Mouse (Mus musculus): Measurements from ENCODE around the gene Golph3l. TPM values are rescaled to one million over a fixed set of nuclear protein-coding genes. Genes with fewer than 3 reads are reported as not detected.

The Golph3l gene
- polyA plus RNA-seq, 1 experiment from 2014 or later, result 31.1 TPM

DNA sequence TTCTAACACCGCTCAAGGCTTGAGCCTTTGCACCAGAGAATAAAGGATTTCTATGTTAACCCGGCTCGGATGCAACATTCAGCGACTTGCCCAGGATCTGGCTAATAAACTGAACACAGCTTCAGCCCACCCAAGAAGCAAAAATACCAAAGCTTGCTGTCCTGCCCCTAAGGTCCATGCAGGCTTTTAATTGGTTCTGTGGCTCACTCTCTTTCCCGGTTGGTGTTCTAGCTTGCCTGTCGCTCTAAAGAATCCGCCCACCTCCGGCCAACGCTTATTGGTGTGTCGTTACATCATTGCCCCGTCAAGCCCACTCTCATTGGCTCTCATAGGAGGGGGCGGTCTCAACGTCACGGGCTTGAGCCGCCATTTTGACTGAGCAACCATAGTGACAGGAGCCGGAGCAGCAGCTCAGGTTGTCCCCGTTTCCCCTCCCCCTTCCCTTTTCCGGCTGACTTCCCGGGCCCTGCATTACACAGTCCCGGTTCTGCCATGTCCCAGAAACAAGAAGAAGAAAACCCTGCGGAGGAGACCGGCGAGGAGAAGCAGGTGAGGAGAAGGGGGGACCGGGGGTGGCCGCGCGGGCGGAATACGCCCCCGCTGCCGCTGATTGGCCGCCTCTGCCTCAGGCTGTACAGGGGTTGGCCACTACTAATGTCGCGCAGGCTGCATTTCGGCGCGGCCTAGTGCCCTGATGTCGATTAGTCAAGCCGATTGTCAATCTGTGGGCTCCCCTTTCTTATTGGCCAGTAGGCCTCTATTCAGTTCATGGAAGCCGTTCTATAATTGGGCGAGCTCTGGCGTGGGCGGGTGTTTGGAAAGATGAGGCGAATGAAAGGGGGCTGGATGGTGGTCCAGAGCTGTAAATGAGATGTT lies 36.1 kb downstream of the Golph3l start, which contains the start of gene Ensa:
Ensa (plus strand) TSS at position 366 of the 876 bp plus-strand sequence.
- Histone ChIP-seq H3K27ac (peak within 1 kb of the TSS; percentile 92), H3K4me2 (peak within 1 kb of the TSS; percentile 86), H3K4me3 (replicated peaks) (peak within 1 kb of the TSS; percentile 62), H3K9me3 (no peaks in the 10 kb centered on the region), H3K36me3 (peaks cover 42% of the 10 kb centered on the region), H3K4me1 (replicated peaks) (peaks cover 22% of the 10 kb centered on the region), H3K27me3 (no peaks in the 10 kb centered on the region), H3K9ac (replicated peaks) (peak within 1 kb of the TSS; percentile 50)
- peak; percentile 99 for ATAC-seq (ENCODE audit: insufficient number of reproducible peaks, insufficient read depth, low FRiP score, low TSS enrichment, low read depth)
- under 1% methylated on average over 44 of the region's 44 CpGs for WGBS

DNA sequence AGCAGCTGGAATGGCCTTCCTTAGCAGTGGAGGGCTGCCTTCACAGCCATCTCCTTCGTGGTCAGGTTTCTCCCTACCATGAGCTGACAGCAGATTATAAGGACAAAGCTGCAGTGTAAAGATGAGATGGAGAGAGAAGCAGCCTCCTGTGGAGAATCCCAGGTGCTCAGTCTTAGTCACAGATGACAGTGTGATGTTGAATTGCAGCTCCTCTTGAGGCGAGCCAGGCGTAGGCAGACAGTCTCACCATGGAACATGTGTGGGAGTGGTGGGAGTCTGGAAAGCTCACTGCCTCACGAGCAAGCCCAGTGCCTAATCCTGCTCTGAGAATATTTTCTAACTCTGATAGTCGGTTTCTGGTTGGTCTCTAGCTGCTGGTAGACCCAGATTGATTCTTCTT lies 39.0 kb downstream of the Golph3l start:
- Histone ChIP-seq H3K27ac (no peak overlapping the region), H3K36me3 (peaks cover 66% of the 10 kb centered on the region), H3K4me1 (replicated peaks) (peaks cover 22% of the 10 kb centered on the region), H3K9ac (replicated peaks) (no peak overlapping the region), H3K4me3 (replicated peaks) (no peak overlapping the region), H3K27me3 (no peaks in the 10 kb centered on the region), H3K9me3 (no peaks in the 10 kb centered on the region), H3K4me2 (no peak overlapping the region)
- 86% methylated on average over 5 of the region's 5 CpGs for WGBS
- ATAC-seq (ENCODE audit: insufficient number of reproducible peaks, insufficient read depth, low FRiP score, low TSS enrichment, low read depth), result no peak

DNA sequence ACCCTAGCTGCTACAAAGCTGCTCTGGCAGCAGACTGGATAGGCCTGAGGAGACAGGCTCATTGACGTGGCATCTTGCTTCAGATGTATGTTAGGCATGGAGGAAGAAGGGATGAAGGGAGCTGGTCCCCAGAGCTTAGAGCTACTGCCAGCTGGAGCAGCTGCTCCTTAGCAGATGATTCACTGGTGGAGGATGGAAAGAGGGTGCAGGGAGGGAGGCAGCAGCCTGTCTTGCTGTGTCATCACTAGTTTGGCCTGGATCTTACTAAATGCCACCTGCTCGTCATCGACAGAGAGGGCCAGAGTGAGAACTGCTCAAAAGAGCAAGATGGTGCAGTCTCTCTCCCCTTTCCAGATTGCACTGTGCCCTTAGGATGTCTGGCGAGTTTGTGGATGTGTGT lies 41.0 kb downstream of the Golph3l start:
- no peak overlapping the region for H3K27ac ChIP-seq
- H3K27me3 ChIP-seq, result no peaks in the 10 kb centered on the region
- H3K36me3 ChIP-seq, result peaks cover 86% of the 10 kb centered on the region
- no peak overlapping the region for H3K4me3 ChIP-seq (replicated peaks)
- H3K4me2 ChIP-seq, result no peak overlapping the region
- no peak for ATAC-seq (ENCODE audit: insufficient number of reproducible peaks, insufficient read depth, low FRiP score, low TSS enrichment, low read depth)
- no peak overlapping the region for H3K9ac ChIP-seq (replicated peaks)
- 84% methylated on average over 4 of the region's 4 CpGs for WGBS
- peaks cover 9% of the 10 kb centered on the region for H3K4me1 ChIP-seq (replicated peaks)
- no peaks in the 10 kb centered on the region for H3K9me3 ChIP-seq

DNA sequence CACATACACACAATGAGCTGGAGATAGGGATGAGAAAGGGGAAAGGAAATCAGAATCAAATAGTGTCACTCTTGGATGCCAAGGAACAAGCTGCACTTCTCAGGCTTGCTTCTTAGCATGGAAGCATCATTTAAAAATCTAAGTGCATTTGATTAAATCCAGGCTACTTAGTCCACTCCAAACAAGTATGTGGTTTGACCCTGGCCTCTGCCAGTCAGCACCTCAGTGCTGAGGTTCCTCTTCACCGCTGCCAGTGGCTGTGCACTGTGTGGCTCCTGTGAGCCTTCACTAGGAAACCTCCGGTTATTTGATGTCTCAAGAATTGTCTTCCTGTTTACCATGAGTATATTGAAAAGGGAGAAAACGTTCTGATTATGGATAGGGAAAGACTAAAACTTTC lies 42.1 kb downstream of the Golph3l start:
- H3K4me1 ChIP-seq (replicated peaks), result peaks cover 6% of the 10 kb centered on the region
- no peak overlapping the region for H3K9ac ChIP-seq (replicated peaks)
- H3K27ac ChIP-seq, result no peak overlapping the region
- H3K36me3 ChIP-seq, result peaks cover 97% of the 10 kb centered on the region
- WGBS, result 81% methylated on average over 3 of the region's 3 CpGs
- H3K27me3 ChIP-seq, result no peaks in the 10 kb centered on the region
- ATAC-seq (ENCODE audit: insufficient number of reproducible peaks, insufficient read depth, low FRiP score, low TSS enrichment, low read depth), result no peak
- no peak overlapping the region for H3K4me2 ChIP-seq
- no peak overlapping the region for H3K4me3 ChIP-seq (replicated peaks)
- no peaks in the 10 kb centered on the region for H3K9me3 ChIP-seq

DNA sequence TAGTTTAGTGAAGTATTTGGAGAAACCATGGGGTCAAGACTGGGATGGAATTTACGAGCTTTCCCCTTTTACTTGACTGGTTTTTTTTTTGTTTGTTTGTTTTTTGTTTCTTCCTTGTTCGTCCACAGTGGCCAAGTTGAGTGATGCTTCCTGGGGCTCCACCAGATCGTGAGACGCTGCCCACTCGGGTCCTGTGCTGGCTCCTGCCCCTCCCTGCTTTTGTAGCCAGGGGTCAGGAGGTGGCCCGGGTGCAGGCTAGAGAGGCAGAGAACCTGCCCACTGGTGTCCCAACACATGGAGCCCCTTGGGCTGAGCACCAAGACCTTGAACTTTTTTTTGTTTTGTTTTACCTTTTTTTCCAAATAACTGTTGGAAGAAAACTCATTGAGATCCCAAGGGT lies 42.6 kb downstream of the Golph3l start:
- Histone ChIP-seq H3K27me3 (no peaks in the 10 kb centered on the region), H3K27ac (no peak overlapping the region), H3K4me3 (replicated peaks) (no peak overlapping the region), H3K4me2 (no peak overlapping the region), H3K9me3 (no peaks in the 10 kb centered on the region), H3K4me1 (replicated peaks) (peaks cover 1% of the 10 kb centered on the region), H3K9ac (replicated peaks) (no peak overlapping the region), H3K36me3 (peaks cover 99% of the 10 kb centered on the region)
- WGBS, result 77% methylated on average over 6 of the region's 6 CpGs
- ATAC-seq (ENCODE audit: insufficient number of reproducible peaks, insufficient read depth, low FRiP score, low TSS enrichment, low read depth), result no peak

DNA sequence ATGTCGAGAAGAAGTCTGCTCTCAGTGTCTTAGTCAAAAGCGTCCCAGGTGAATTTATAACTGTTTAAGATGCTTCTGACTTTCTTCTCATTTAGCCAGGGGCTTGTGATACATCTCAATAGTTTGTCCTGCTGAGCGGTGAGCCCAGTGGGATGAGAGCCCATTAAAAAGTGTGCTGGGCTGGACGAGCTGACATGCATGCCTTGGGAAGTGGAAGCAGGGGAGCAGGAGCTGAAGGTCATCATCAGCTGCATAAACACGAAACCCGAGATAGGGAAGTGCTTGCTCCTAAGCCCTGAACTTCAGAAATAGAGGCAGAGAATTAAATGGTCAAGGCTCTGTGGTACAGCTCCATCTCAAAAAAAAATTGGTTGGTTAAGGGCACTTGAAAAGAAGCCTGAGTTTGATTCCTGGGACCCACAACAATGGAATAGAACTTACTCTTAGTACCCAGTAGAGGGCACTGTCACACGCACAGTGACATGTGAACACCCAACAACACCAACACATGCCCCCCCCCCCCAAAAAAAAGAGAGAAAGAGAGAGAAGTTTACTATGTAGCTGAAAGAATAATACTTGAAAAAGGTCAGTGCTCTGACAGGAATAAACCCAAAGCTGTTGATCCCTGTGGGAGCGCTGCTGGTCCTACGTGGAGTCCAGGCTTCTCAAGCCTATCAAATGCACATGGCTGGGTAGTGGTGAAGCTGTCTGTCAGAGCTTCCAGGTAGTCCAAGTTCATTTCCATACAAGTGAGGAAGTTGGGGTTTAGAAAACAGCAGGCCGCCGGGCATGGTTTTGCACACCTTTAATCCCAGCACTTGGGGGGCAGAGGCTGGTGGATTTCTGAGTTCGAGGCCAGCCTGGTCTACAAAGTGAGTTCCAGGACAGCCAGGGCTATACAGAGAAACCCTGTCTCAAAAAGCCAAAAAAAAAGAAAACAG lies 44.2 kb downstream of the Golph3l start:
- 81% methylated on average over 12 of the region's 12 CpGs for WGBS
- H3K9me3 ChIP-seq, result no peaks in the 10 kb centered on the region
- ATAC-seq (ENCODE audit: insufficient number of reproducible peaks, insufficient read depth, low FRiP score, low TSS enrichment, low read depth), result no peak
- peaks cover 100% of the 10 kb centered on the region for H3K36me3 ChIP-seq
- H3K27me3 ChIP-seq, result no peaks in the 10 kb centered on the region
- no peak overlapping the region for H3K4me2 ChIP-seq
- H3K27ac ChIP-seq, result peak overlapping the region; percentile 5; the same call in 1 of the 2 replicates
- no peak overlapping the region for H3K4me3 ChIP-seq (replicated peaks)
- no peak overlapping the region for H3K9ac ChIP-seq (replicated peaks)
- H3K4me1 ChIP-seq (replicated peaks), result no peaks in the 10 kb centered on the region

DNA sequence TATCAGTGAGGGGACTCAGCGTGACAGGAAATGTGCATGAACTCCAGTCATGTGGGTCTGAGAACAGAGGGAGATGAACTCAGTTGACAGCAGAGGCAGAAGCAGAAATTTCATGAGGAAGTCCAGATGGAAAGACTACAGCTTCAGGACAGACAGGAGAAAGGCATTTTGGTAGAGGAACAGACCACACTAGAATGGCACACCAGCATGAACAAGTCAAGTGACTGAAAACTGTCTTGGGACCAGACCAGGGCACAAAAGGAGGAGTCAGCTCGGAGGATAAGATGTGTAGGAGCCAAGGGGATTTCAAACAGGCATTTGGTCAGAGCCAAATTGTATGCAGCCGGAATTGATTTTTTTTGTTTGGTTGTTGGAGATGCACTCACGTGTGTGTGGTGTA lies 46.9 kb downstream of the Golph3l start:
- H3K4me3 ChIP-seq (replicated peaks), result no peak overlapping the region
- peaks cover 99% of the 10 kb centered on the region for H3K36me3 ChIP-seq
- 85% methylated on average over 4 of the region's 4 CpGs for WGBS
- H3K4me2 ChIP-seq, result no peak overlapping the region
- ATAC-seq (ENCODE audit: insufficient number of reproducible peaks, insufficient read depth, low FRiP score, low TSS enrichment, low read depth), result no peak
- H3K4me1 ChIP-seq (replicated peaks), result no peaks in the 10 kb centered on the region
- no peak overlapping the region for H3K27ac ChIP-seq
- H3K9me3 ChIP-seq, result no peaks in the 10 kb centered on the region
- H3K27me3 ChIP-seq, result no peaks in the 10 kb centered on the region
- no peak overlapping the region for H3K9ac ChIP-seq (replicated peaks)

DNA sequence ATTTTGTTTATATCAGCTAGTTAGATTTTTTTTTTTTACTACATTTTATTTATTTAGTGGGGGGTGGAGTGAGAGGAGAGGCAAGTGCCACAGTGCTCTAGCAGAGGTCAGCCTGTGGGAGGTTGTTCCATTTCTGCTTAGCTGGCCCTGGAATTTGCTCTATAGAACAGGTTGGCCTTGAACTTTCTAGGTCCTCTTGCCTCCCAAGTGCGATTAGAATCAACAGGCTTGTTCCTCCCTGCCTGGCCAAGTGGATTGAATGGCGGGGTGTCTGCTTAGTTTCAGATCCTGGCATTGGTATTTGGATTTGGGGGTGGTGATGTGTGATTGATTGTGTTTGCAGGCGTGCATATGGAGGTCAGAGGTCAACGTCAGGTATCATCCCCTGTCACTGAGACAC lies 47.3 kb downstream of the Golph3l start:
- peaks cover 95% of the 10 kb centered on the region for H3K36me3 ChIP-seq
- H3K4me1 ChIP-seq (replicated peaks), result no peaks in the 10 kb centered on the region
- H3K27me3 ChIP-seq, result no peaks in the 10 kb centered on the region
- no peak overlapping the region for H3K4me3 ChIP-seq (replicated peaks)
- H3K4me2 ChIP-seq, result no peak overlapping the region
- WGBS, result 75% methylated on average over 4 of the region's 4 CpGs
- no peak overlapping the region for H3K9ac ChIP-seq (replicated peaks)
- no peak overlapping the region for H3K27ac ChIP-seq
- H3K9me3 ChIP-seq, result no peaks in the 10 kb centered on the region
- no peak for ATAC-seq (ENCODE audit: insufficient number of reproducible peaks, insufficient read depth, low FRiP score, low TSS enrichment, low read depth)

DNA sequence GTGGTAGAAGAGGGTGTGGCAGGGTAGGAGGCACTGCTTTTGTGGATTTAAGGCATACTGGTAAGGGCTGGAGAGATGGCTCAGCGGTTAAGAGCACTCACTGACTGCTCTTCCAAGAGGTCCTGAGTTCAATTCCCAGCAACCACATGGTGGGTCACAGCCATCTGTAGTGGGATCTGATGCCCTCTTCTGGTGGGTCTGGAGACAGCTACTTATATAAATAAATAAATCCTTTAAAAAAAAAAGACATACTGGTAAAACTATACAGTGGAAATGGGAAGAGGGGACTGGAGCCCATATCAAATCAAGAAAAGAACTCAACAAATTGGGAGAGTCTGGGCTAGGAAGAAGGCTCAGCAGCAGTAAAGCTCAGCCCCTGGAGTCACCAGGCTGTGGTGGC lies 51.0 kb downstream of the Golph3l start:
- no peak overlapping the region for H3K4me3 ChIP-seq (replicated peaks)
- H3K4me1 ChIP-seq (replicated peaks), result no peaks in the 10 kb centered on the region
- H3K27me3 ChIP-seq, result no peaks in the 10 kb centered on the region
- H3K9me3 ChIP-seq, result no peaks in the 10 kb centered on the region
- H3K4me2 ChIP-seq, result no peak overlapping the region
- 96% methylated on average over 1 of the region's 1 CpGs for WGBS
- no peak for ATAC-seq (ENCODE audit: insufficient number of reproducible peaks, insufficient read depth, low FRiP score, low TSS enrichment, low read depth)
- H3K27ac ChIP-seq, result no peak overlapping the region
- H3K36me3 ChIP-seq, result peaks cover 70% of the 10 kb centered on the region
- no peak overlapping the region for H3K9ac ChIP-seq (replicated peaks)

DNA sequence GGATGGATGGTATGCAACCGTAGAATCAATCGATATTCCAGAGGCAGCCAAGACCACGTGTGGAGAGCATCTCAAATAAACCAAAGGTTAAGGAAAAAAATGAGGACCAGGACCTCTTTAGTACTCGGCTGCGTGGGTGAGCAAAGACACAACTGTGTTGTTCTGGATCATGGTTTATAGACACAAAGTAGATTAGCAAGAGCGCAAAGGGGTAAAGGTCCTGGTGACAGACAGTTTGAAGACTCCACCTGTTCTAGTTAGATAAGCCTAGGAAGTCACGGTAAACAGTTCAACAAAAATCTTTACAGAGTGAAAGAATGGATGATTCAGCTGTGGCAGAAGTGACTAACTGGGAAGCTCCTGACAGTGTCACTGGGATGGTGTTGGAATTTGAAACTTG lies 54.4 kb downstream of the Golph3l start:
- Histone ChIP-seq H3K27ac (no peak overlapping the region), H3K4me2 (no peak overlapping the region), H3K36me3 (peaks cover 36% of the 10 kb centered on the region), H3K9ac (replicated peaks) (no peak overlapping the region), H3K4me3 (replicated peaks) (no peak overlapping the region), H3K4me1 (replicated peaks) (no peaks in the 10 kb centered on the region), H3K9me3 (no peaks in the 10 kb centered on the region), H3K27me3 (no peaks in the 10 kb centered on the region)
- 90% methylated on average over 7 of the region's 7 CpGs for WGBS
- ATAC-seq (ENCODE audit: insufficient number of reproducible peaks, insufficient read depth, low FRiP score, low TSS enrichment, low read depth), result no peak
